Mouse (Mus musculus) heart, postnatal 0 days (tissue): ENCODE data around the gene Sema5a. TPM values are rescaled to one million over a fixed set of nuclear protein-coding genes. Genes with fewer than 3 reads are reported as not detected.
A peak's percentile ranks its signal among the peaks of the same experiment; 100 is the strongest.
"Not testable (repeated sequence)": the region's sequence is repeated elsewhere in the genome, so short reads cannot be mapped to it uniquely, and the experiment has no call there.

Experiments used
- ATAC-seq: fragments of 200-750 bp; cut with Nextera tagmentation; 2 replicates; pipeline ENCODE4 v1.8.0; 2017; ENCODE audit warnings: low read depth, moderate number of reproducible peaks, moderate library complexity; ENCODE audit not compliant: insufficient read depth
- DNase-seq: peaks from one replicate; pipeline ENCODE4 v3.0.0-alpha.2; 2016; ENCODE audit warnings: low spot score
- H3K27ac ChIP-seq: fragments of 300-500 bp; sonication (generic); 2 replicates; pipeline ENCODE4 v1.5.1; 2014; ENCODE audit warnings: low read depth, mild to moderate bottlenecking
- H3K27me3 ChIP-seq: fragments of 300-500 bp; sonication (generic); 2 replicates; pipeline ENCODE4 v1.6.1; 2014; ENCODE audit warnings: low read length, mixed read lengths; ENCODE audit not compliant: control insufficient read depth, insufficient read depth
- H3K36me3 ChIP-seq: fragments of 300-500 bp; sonication (generic); replicated peaks from 2 replicates; pipeline ENCODE4 v1.6.1; 2014; ENCODE audit warnings: low read length, mixed read lengths; ENCODE audit not compliant: control insufficient read depth, insufficient read depth
- H3K4me1 ChIP-seq: fragments of 300-500 bp; sonication (generic); 2 replicates; pipeline ENCODE4 v1.6.1; 2014; ENCODE audit warnings: antibody characterized with exemption; ENCODE audit not compliant: control insufficient read depth, insufficient read depth
- H3K4me2 ChIP-seq: fragments of 300-500 bp; sonication (generic); 2 replicates; pipeline ENCODE4 v1.6.1; 2014; ENCODE audit warnings: low read depth, mild to moderate bottlenecking, low read length, moderate library complexity
- H3K4me3 ChIP-seq: fragments of 300-500 bp; sonication (generic); 2 replicates; pipeline ENCODE4 v1.5.1; 2014; ENCODE audit warnings: low read depth, low read length
- H3K9ac ChIP-seq: fragments of 300-500 bp; sonication (generic); replicated peaks from 2 replicates; pipeline ENCODE4 v1.6.1; 2014; ENCODE audit warnings: low read depth, low read length, mixed read lengths
- H3K9me3 ChIP-seq: fragments of 300-500 bp; sonication (generic); replicated peaks from 2 replicates; pipeline ENCODE4 v1.6.1; 2016; ENCODE audit warnings: low read length; ENCODE audit not compliant: control insufficient read depth
- CTCF ChIP-seq: IDR thresholded peaks from 2 replicates; pipeline ENCODE4 v1.5.1; 2016; ENCODE audit warnings: antibody characterized with exemption, control low read depth, low read depth
- EP300 ChIP-seq: IDR thresholded peaks from 2 replicates; pipeline ENCODE4 v1.6.1; 2016; ENCODE audit warnings: antibody characterized with exemption, low read depth
- WGBS: fragments of 180-500 bp; shearing (Covaris S2); extraction: QIAGEN DNeasy Blood & Tissue Kit; methylation state at CpG from one replicate; pipeline ENCODE4 v1.1.7; 2014; 5-methylcytosine and 5-hydroxymethylcytosine counted together
- polyA plus RNA-seq: library from polyadenylated mRNA; unstranded; fragments of >200 nt; fragmentation: Nextera tagmentation; extraction: Ambion mirVana; gene quantifications from 2 replicates; pipeline ENCODE4 v1.2.1, GENCODE M21; 2015
- total RNA-seq: library from RNA; depleted of rRNA; stranded (reverse); fragments of >200 nt; gene quantifications from 2 replicates; pipeline ENCODE4 v1.2.3, GENCODE M21; 2014; ENCODE audit warnings: low replicate concordance; rRNA removed

Sema5a gene
- total RNA-seq (11.5 and 36.6 TPM in 2 replicates), polyA plus RNA-seq (3.3 and 3.7 TPM in 2 replicates)

- Histone ChIP-seq H3K4me1 (peaks cover 10% of the 10 kb centered on the region), H3K9ac (peak within 1 kb of the TSS; percentile 62), H3K27ac (peak within 1 kb of the TSS; percentile 83), H3K4me3 (peak within 1 kb of the TSS; percentile 66), H3K4me2 (peak within 1 kb of the TSS; percentile 98), H3K9me3 (no peaks in the 10 kb centered on the region), H3K27me3 (no peaks in the 10 kb centered on the region), H3K36me3 (peaks cover 13% of the 10 kb centered on the region)
- peak; percentile 89 for ATAC-seq
- TF ChIP-seq EP300 (no peak), CTCF (no peak)
- WGBS, result under 1% methylated on average over 37 of the region's 45 CpGs
- peak; percentile 84 for DNase-seq
Observed at GRCm38 (mm10) chr15:32244344-32244955, at the start of gene Sema5a. Gene Sema5a, plus strand, starts transcription at chr15:32244810.

GRCm38 (mm10) chr15:32198076-32198475, 46.5 kb upstream of the Sema5a start:
- no peak overlapping the region for H3K4me2 ChIP-seq
- no peak overlapping the region for H3K4me3 ChIP-seq
- WGBS, result 58% methylated on average over 9 of the region's 9 CpGs
- no peak overlapping the region for H3K27ac ChIP-seq
- no peak for TF ChIP-seq CTCF
- H3K27me3 ChIP-seq, result no peaks in the 10 kb centered on the region
- H3K36me3 ChIP-seq, result no peaks in the 10 kb centered on the region
- H3K4me1 ChIP-seq, result no peaks in the 10 kb centered on the region
- H3K9me3 ChIP-seq, result no peaks in the 10 kb centered on the region
- H3K9ac ChIP-seq, result no peak overlapping the region
- DNase-seq (peak; percentile 16), ATAC-seq (no peak)

GRCm38 (mm10) chr15:32198561-32198960, 46.0 kb upstream of the Sema5a start:
- Histone ChIP-seq H3K27ac (no peak overlapping the region), H3K27me3 (no peaks in the 10 kb centered on the region), H3K4me1 (no peaks in the 10 kb centered on the region), H3K4me2 (no peak overlapping the region), H3K9ac (no peak overlapping the region), H3K4me3 (no peak overlapping the region), H3K9me3 (no peaks in the 10 kb centered on the region), H3K36me3 (no peaks in the 10 kb centered on the region)
- ATAC-seq (no peak), DNase-seq (no peak)
- no peak for TF ChIP-seq EP300
- TF ChIP-seq CTCF, result no peak
- WGBS, result 83% methylated on average over 5 of the region's 5 CpGs

- Histone ChIP-seq H3K4me1 (no peaks in the 10 kb centered on the region), H3K27ac (no peak overlapping the region), H3K27me3 (no peaks in the 10 kb centered on the region), H3K4me2 (no peak overlapping the region), H3K9ac (no peak overlapping the region), H3K36me3 (no peaks in the 10 kb centered on the region), H3K9me3 (no peaks in the 10 kb centered on the region), H3K4me3 (no peak overlapping the region)
- no peak for DNase-seq
- no peak for TF ChIP-seq CTCF
- TF ChIP-seq EP300, result no peak
- no peak for ATAC-seq
- 69% methylated on average over 5 of the region's 5 CpGs for WGBS
Observed at GRCm38 (mm10) chr15:32203242-32203641, 41.4 kb upstream of the Sema5a start.

- 81% methylated on average over 10 of the region's 10 CpGs for WGBS
- DNase-seq, result no peak
- H3K9me3 ChIP-seq, result no peaks in the 10 kb centered on the region
- no peak for ATAC-seq
- no peaks in the 10 kb centered on the region for H3K4me1 ChIP-seq
- H3K27ac ChIP-seq, result no peak overlapping the region
- no peak overlapping the region for H3K4me2 ChIP-seq
- H3K9ac ChIP-seq, result no peak overlapping the region
- TF ChIP-seq CTCF, result no peak
- TF ChIP-seq EP300, result no peak
- no peak overlapping the region for H3K4me3 ChIP-seq
- no peaks in the 10 kb centered on the region for H3K36me3 ChIP-seq
- H3K27me3 ChIP-seq, result no peaks in the 10 kb centered on the region
Observed at GRCm38 (mm10) chr15:32204908-32205307, 39.7 kb upstream of the Sema5a start.

GRCm38 (mm10) chr15:32214687-32215086, 29.9 kb upstream of the Sema5a start:
- not testable (repeated sequence) for H3K9me3 ChIP-seq, H3K4me2 ChIP-seq, H3K4me3 ChIP-seq, DNase-seq, H3K4me1 ChIP-seq, H3K27ac ChIP-seq, H3K9ac ChIP-seq, ATAC-seq, H3K27me3 ChIP-seq, H3K36me3 ChIP-seq
- 87% methylated on average over 10 of the region's 10 CpGs for WGBS
